Mouse (Mus musculus): ENCODE results near the gene Btrc. TPM values are rescaled to one million over a fixed set of nuclear protein-coding genes. Genes with fewer than 3 reads are reported as not detected.
A peak's percentile ranks its signal among the peaks of the same experiment; 100 is the strongest.

Gene Btrc
- 49.0 and 55.4 TPM in 2 replicates for polyA plus RNA-seq (2014; fragmentation: Nextera tagmentation; extraction: Ambion mirVana)

DNA sequence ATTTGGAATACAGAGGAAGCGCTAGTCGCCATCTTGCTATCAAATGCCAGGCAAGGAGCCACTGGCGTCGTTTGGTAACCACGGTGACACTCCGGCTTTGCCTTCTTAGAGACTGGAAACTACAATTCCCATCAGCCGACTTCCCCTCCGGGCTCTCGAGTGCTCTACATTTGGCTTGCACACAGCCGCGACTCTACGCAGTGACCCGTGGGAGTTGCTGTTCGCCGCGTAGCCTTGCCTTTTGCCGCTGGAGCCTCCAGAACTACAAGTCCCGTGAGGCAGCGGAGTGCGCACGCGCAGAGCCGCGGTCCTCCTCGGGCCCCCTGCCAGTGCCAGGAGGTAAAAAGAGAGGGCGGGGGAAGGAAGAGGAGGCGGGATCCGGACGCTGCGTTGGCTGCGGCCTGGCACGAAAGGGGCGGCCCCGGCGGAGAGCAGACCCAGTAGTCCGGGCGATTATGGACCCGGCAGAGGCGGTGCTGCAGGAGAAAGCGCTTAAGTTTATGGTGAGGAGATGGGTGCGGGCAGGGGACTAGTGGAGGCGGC lies at the start of gene Btrc:
TSS of gene Btrc (plus strand) at position 351 of the 543 bp plus-strand sequence.
- DNase-seq (ENCODE audit: low spot score) (peak; percentile 100), ATAC-seq (replicated peaks; ENCODE audit: low FRiP score) (peak; percentile 99)
- peak within 1 kb of the TSS; percentile 83 for H3K9ac ChIP-seq (ENCODE audit: low read depth, low read length)
- peak within 1 kb of the TSS; percentile 93 for H3K4me3 ChIP-seq (ENCODE audit: low read depth, low read length)
- H3K4me2 ChIP-seq, result peak within 1 kb of the TSS; percentile 80
- no peaks in the 10 kb centered on the region for H3K36me3 ChIP-seq (ENCODE audit: control insufficient read depth, insufficient read depth, low read length)
- peaks cover 11% of the 10 kb centered on the region for H3K4me1 ChIP-seq (replicated peaks; ENCODE audit: control insufficient read depth, insufficient read depth, low read length)
- WGBS, result under 1% methylated on average over 42 of the region's 42 CpGs
- no peaks in the 10 kb centered on the region for H3K9me3 ChIP-seq (ENCODE audit: control insufficient read depth, low read length)
- H3K27me3 ChIP-seq (replicated peaks; ENCODE audit: control insufficient read depth, insufficient read depth, low read length), result no peaks in the 10 kb centered on the region
- peak within 1 kb of the TSS; percentile 74 for H3K27ac ChIP-seq (ENCODE audit: low read depth, low read length)

GRCm38 (mm10) chr19:45317473-45317882 lies 46.1 kb upstream of the Btrc start:
- Histone ChIP-seq H3K27me3 (replicated peaks; ENCODE audit: control insufficient read depth, insufficient read depth, low read length) (peaks cover 3% of the 10 kb centered on the region; the same call in 1 of the 2 replicates), H3K4me3 (ENCODE audit: low read depth, low read length) (no peak overlapping the region), H3K9ac (ENCODE audit: low read depth, low read length) (no peak overlapping the region), H3K36me3 (ENCODE audit: control insufficient read depth, insufficient read depth, low read length) (no peaks in the 10 kb centered on the region), H3K9me3 (ENCODE audit: control insufficient read depth, low read length) (no peaks in the 10 kb centered on the region), H3K27ac (ENCODE audit: low read depth, low read length) (no peak overlapping the region), H3K4me2 (no peak overlapping the region), H3K4me1 (replicated peaks; ENCODE audit: control insufficient read depth, insufficient read depth, low read length) (no peaks in the 10 kb centered on the region)
- 46% methylated on average over 13 of the region's 13 CpGs for WGBS
- DNase-seq (ENCODE audit: low spot score) (no peak), ATAC-seq (replicated peaks; ENCODE audit: low FRiP score) (no peak)

DNA sequence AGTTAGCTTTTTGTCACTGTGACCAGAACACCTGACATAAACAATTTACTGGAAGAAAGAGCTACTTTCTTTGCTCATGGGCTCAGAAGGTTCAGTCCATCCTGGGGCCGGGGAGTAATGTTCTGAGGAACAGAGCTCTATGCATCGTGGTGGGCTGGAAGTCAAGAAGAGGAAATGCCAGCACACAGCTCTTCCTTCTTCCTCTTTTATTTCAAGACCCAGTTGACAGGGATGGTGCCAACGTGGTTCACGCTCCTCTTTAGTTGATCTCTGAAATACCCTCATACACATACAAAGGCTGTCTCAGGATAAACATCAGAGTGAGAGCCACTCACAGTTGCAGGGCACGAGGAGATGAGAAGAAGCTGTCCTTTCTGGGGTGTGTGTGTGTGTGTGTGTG lies 42.5 kb upstream of the Btrc start:
- peaks cover 3% of the 10 kb centered on the region; the same call in 1 of the 2 replicates for H3K27me3 ChIP-seq (replicated peaks; ENCODE audit: control insufficient read depth, insufficient read depth, low read length)
- H3K9me3 ChIP-seq (ENCODE audit: control insufficient read depth, low read length), result no peaks in the 10 kb centered on the region
- no peak overlapping the region for H3K9ac ChIP-seq (ENCODE audit: low read depth, low read length)
- no peak for DNase-seq (ENCODE audit: low spot score)
- H3K4me1 ChIP-seq (replicated peaks; ENCODE audit: control insufficient read depth, insufficient read depth, low read length), result no peaks in the 10 kb centered on the region
- H3K36me3 ChIP-seq (ENCODE audit: control insufficient read depth, insufficient read depth, low read length), result no peaks in the 10 kb centered on the region
- WGBS, result 46% methylated on average over 5 of the region's 5 CpGs
- no peak overlapping the region for H3K4me2 ChIP-seq
- no peak overlapping the region for H3K27ac ChIP-seq (ENCODE audit: low read depth, low read length)
- ATAC-seq (replicated peaks; ENCODE audit: low FRiP score), result no peak
- H3K4me3 ChIP-seq (ENCODE audit: low read depth, low read length), result no peak overlapping the region

GRCm38 (mm10) chr19:45329039-45329438 lies 34.5 kb upstream of the Btrc start:
- H3K9me3 ChIP-seq (ENCODE audit: control insufficient read depth, low read length), result no peaks in the 10 kb centered on the region
- no peak overlapping the region for H3K9ac ChIP-seq (ENCODE audit: low read depth, low read length)
- ATAC-seq (replicated peaks; ENCODE audit: low FRiP score), result no peak
- no peak for DNase-seq (ENCODE audit: low spot score)
- no peaks in the 10 kb centered on the region for H3K4me1 ChIP-seq (replicated peaks; ENCODE audit: control insufficient read depth, insufficient read depth, low read length)
- H3K4me3 ChIP-seq (ENCODE audit: low read depth, low read length), result no peak overlapping the region
- peak overlapping the region; percentile 15; the same call in 1 of the 2 replicates for H3K27ac ChIP-seq (ENCODE audit: low read depth, low read length)
- H3K27me3 ChIP-seq (replicated peaks; ENCODE audit: control insufficient read depth, insufficient read depth, low read length), result peaks cover 23% of the 10 kb centered on the region
- H3K4me2 ChIP-seq, result no peak overlapping the region
- H3K36me3 ChIP-seq (ENCODE audit: control insufficient read depth, insufficient read depth, low read length), result no peaks in the 10 kb centered on the region
- 50% methylated on average over 3 of the region's 3 CpGs for WGBS

- DNase-seq (ENCODE audit: low spot score) (no peak), ATAC-seq (replicated peaks; ENCODE audit: low FRiP score) (no peak)
- Histone ChIP-seq H3K27me3 (replicated peaks; ENCODE audit: control insufficient read depth, insufficient read depth, low read length) (peaks cover 23% of the 10 kb centered on the region), H3K4me3 (ENCODE audit: low read depth, low read length) (no peak overlapping the region), H3K9me3 (ENCODE audit: control insufficient read depth, low read length) (no peaks in the 10 kb centered on the region), H3K36me3 (ENCODE audit: control insufficient read depth, insufficient read depth, low read length) (no peaks in the 10 kb centered on the region), H3K9ac (ENCODE audit: low read depth, low read length) (no peak overlapping the region), H3K27ac (ENCODE audit: low read depth, low read length) (no peak overlapping the region), H3K4me1 (replicated peaks; ENCODE audit: control insufficient read depth, insufficient read depth, low read length) (no peaks in the 10 kb centered on the region), H3K4me2 (peak overlapping the region; percentile 22)
- 18% methylated on average over 24 of the region's 24 CpGs for WGBS
Measured at GRCm38 (mm10) chr19:45329748-45330298, 33.7 kb upstream of the Btrc start.

DNA sequence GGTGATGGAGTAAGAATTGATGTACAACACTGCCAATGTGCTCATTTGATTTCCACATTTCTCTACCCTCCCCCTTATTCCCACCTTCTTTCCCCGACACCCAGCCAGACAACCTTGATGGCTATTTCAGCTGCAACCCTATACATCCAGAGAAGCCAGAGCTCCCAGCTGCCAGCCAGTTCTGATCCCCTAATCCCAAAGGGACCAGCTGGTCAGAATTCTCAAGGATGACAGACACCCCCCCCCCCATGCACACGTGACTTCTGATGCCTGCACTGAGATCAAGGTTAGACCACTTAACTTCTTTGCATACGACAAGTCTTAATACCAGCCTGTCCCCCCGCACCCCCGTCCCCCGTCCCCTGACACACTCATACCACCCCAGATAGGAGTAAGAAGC lies 26.8 kb upstream of the Btrc start:
- H3K4me2 ChIP-seq, result no peak overlapping the region
- ATAC-seq (replicated peaks; ENCODE audit: low FRiP score) (no peak), DNase-seq (ENCODE audit: low spot score) (no peak)
- H3K27me3 ChIP-seq (replicated peaks; ENCODE audit: control insufficient read depth, insufficient read depth, low read length), result peaks cover 3% of the 10 kb centered on the region
- WGBS, result 74% methylated on average over 6 of the region's 6 CpGs
- no peak overlapping the region for H3K4me3 ChIP-seq (ENCODE audit: low read depth, low read length)
- no peaks in the 10 kb centered on the region for H3K36me3 ChIP-seq (ENCODE audit: control insufficient read depth, insufficient read depth, low read length)
- H3K9ac ChIP-seq (ENCODE audit: low read depth, low read length), result no peak overlapping the region
- no peaks in the 10 kb centered on the region for H3K4me1 ChIP-seq (replicated peaks; ENCODE audit: control insufficient read depth, insufficient read depth, low read length)
- no peaks in the 10 kb centered on the region for H3K9me3 ChIP-seq (ENCODE audit: control insufficient read depth, low read length)
- H3K27ac ChIP-seq (ENCODE audit: low read depth, low read length), result no peak overlapping the region

GRCm38 (mm10) chr19:45338182-45338581 lies 25.4 kb upstream of the Btrc start:
- no peaks in the 10 kb centered on the region for H3K4me1 ChIP-seq (replicated peaks; ENCODE audit: control insufficient read depth, insufficient read depth, low read length)
- peaks cover 3% of the 10 kb centered on the region for H3K27me3 ChIP-seq (replicated peaks; ENCODE audit: control insufficient read depth, insufficient read depth, low read length)
- no peaks in the 10 kb centered on the region for H3K9me3 ChIP-seq (ENCODE audit: control insufficient read depth, low read length)
- no peak for DNase-seq (ENCODE audit: low spot score)
- H3K4me3 ChIP-seq (ENCODE audit: low read depth, low read length), result no peak overlapping the region
- 72% methylated on average over 10 of the region's 10 CpGs for WGBS
- H3K36me3 ChIP-seq (ENCODE audit: control insufficient read depth, insufficient read depth, low read length), result no peaks in the 10 kb centered on the region
- H3K9ac ChIP-seq (ENCODE audit: low read depth, low read length), result no peak overlapping the region
- no peak overlapping the region for H3K27ac ChIP-seq (ENCODE audit: low read depth, low read length)
- H3K4me2 ChIP-seq, result no peak overlapping the region
- no peak for ATAC-seq (replicated peaks; ENCODE audit: low FRiP score)

DNA sequence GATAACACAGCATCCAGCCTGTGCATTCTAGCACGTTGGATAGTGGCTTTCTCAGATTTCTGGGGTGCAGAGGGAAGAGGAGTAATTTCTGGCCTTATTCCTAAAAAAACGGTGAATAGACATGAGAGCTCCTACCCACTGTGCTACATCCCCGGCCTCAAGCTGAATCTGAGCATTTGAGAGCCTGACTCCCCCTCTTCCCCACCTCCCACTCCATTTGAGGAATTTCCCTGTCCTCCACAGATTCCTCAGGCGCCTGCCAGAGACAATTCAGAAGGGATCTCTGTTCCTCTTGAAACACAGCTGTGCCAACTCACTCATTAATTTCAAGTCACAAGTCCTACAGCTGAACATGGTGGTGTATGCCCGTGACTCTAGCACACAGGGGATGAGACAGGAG lies 19.6 kb upstream of the Btrc start:
- ATAC-seq (replicated peaks; ENCODE audit: low FRiP score) (no peak), DNase-seq (ENCODE audit: low spot score) (no peak)
- Histone ChIP-seq H3K27me3 (replicated peaks; ENCODE audit: control insufficient read depth, insufficient read depth, low read length) (no peaks in the 10 kb centered on the region), H3K9ac (ENCODE audit: low read depth, low read length) (no peak overlapping the region), H3K4me1 (replicated peaks; ENCODE audit: control insufficient read depth, insufficient read depth, low read length) (no peaks in the 10 kb centered on the region), H3K9me3 (ENCODE audit: control insufficient read depth, low read length) (no peaks in the 10 kb centered on the region), H3K4me3 (ENCODE audit: low read depth, low read length) (no peak overlapping the region), H3K36me3 (ENCODE audit: control insufficient read depth, insufficient read depth, low read length) (no peaks in the 10 kb centered on the region), H3K4me2 (no peak overlapping the region), H3K27ac (ENCODE audit: low read depth, low read length) (no peak overlapping the region)
- 61% methylated on average over 5 of the region's 5 CpGs for WGBS

- no peak overlapping the region for H3K27ac ChIP-seq (ENCODE audit: low read depth, low read length)
Measured at GRCm38 (mm10) chr19:45348188-45348587, 15.3 kb upstream of the Btrc start.

More at GRCm38 (mm10) chr19:45348188-45348587, 15.3 kb upstream of the Btrc start:
- no peak overlapping the region for H3K4me3 ChIP-seq (ENCODE audit: low read depth, low read length)
- no peak overlapping the region for H3K4me2 ChIP-seq
- ATAC-seq (replicated peaks; ENCODE audit: low FRiP score) (no peak), DNase-seq (ENCODE audit: low spot score) (no peak)
- H3K27me3 ChIP-seq (replicated peaks; ENCODE audit: control insufficient read depth, insufficient read depth, low read length), result no peaks in the 10 kb centered on the region
- no peaks in the 10 kb centered on the region for H3K9me3 ChIP-seq (ENCODE audit: control insufficient read depth, low read length)
- no peaks in the 10 kb centered on the region for H3K4me1 ChIP-seq (replicated peaks; ENCODE audit: control insufficient read depth, insufficient read depth, low read length)
- 52% methylated on average over 4 of the region's 4 CpGs for WGBS
- H3K36me3 ChIP-seq (ENCODE audit: control insufficient read depth, insufficient read depth, low read length), result no peaks in the 10 kb centered on the region
- no peak overlapping the region for H3K9ac ChIP-seq (ENCODE audit: low read depth, low read length)
